7 mouse cellular contexts compared by ENCODE assay signal in the genomic region with DNA sequence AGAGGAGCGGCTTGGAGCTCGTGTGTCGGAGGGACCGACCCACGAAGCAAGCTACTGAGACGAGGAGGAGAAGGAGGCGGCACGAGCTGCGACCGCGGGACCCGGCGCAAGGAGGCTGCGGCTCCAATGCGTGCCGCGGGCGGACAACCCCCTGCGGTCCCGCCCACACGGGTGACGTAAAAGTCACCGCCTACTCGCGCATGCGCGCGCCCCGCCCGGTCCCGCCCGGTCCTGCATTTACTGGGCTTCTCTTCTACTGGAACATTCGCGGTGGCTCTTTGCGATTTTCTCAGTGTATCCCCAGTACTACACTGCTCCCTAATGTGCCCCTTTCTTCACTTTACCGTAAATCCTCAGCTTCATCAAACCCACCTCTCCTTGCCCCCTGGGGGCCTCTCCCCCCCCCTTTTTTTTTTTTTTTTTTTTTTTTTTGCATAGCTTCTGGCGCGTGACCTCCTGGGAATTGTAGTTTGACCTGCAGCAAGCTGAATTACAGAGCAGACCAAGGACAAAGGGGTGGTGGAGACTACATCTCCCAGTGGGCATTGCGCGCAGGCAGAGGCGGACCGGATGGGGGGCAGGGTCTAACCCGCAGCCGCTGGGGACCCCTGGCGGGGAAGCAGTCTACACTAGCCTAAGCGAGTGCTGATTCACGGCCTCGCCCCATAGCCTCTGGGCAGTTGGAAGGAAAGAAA. TPM values are rescaled to one million over a fixed set of nuclear protein-coding genes. Genes with fewer than 3 reads are reported as not detected.
DNase-seq lines count a peak whose midpoint lies in the region; ATAC-seq lines count a peak whose summit lies in the region.

TSS of gene Ywhag (minus strand) at position 136 of the 695 bp plus-strand sequence.

- peak within 1 kb of the TSS; percentile 70 for H3K4me2 ChIP-seq in intestine, embryonic 16.5 days (ENCODE audit: low read depth, low read length)
- H3K4me2 ChIP-seq in midbrain, embryonic 11.5 days = peak within 1 kb of the TSS; percentile 51

- WGBS in intestine, embryonic 16.5 days = under 1% methylated on average over 48 of the region's 48 CpGs
- WGBS in midbrain, embryonic 11.5 days = under 1% methylated on average over 40 of the region's 48 CpGs

- peak; percentile 97 for DNase-seq in adrenal gland, adult 8-10 months
- peak; percentile 97 for DNase-seq in embryo, embryonic 9.5 days (ENCODE audit: extremely low spot score)
- DNase-seq in gastrocnemius, postnatal 4 days (ENCODE audit: low spot score in 2 of 2) = peak; percentile 98
- peak; percentile 97 to 98 for DNase-seq in left cerebral cortex, postnatal 36 days (ENCODE audit: low spot score in 2 of 2)
- peak; percentile 100 for DNase-seq in midbrain, embryonic 11.5 days (ENCODE audit: low spot score, missing footprints)
- DNase-seq in skeletal muscle tissue, adult 2 months (ENCODE audit: low read depth, low spot score) = peak; percentile 99

- H3K4me1 ChIP-seq in intestine, embryonic 16.5 days (ENCODE audit: control insufficient read depth, insufficient read depth, low read length) = peaks cover 16% of the 10 kb centered on the region
- peaks cover 21% of the 10 kb centered on the region for H3K4me1 ChIP-seq in midbrain, embryonic 11.5 days (ENCODE audit: control insufficient read depth, insufficient read depth, low read length)

- H3K9ac ChIP-seq in intestine, embryonic 16.5 days (ENCODE audit: low read depth, low read length) = peak within 1 kb of the TSS; percentile 89
- peak within 1 kb of the TSS; percentile 83 for H3K9ac ChIP-seq in midbrain, embryonic 11.5 days (ENCODE audit: low read length)

- intact Hi-C loops in left cerebral cortex, postnatal 36 days (cut with DNase I) = loop anchor here (1.0 kb wide), 3 partner anchors 23 to 31 kb away; no protein-coding TSS in a partner anchor

- peak within 1 kb of the TSS; percentile 98 for H3K27ac ChIP-seq in intestine, embryonic 16.5 days (ENCODE audit: low read length)
- H3K27ac ChIP-seq in midbrain, embryonic 11.5 days (ENCODE audit: low read depth, low read length) = peak within 1 kb of the TSS; percentile 90

- ATAC-seq in intestine, embryonic 16.5 days = peak; percentile 96
- ATAC-seq in midbrain, embryonic 11.5 days (ENCODE audit: low FRiP score) = peak; percentile 96

- H3K36me3 ChIP-seq in intestine, embryonic 16.5 days (ENCODE audit: control insufficient read depth, insufficient read depth, low read length) = no peaks in the 10 kb centered on the region
- H3K36me3 ChIP-seq in midbrain, embryonic 11.5 days (ENCODE audit: control insufficient read depth, insufficient read depth, low read length) = peaks cover 16% of the 10 kb centered on the region; the same call in 1 of the 2 replicates

- H3K9me3 ChIP-seq in intestine, embryonic 16.5 days (ENCODE audit: control insufficient read depth, low read length) = no peaks in the 10 kb centered on the region
- no peaks in the 10 kb centered on the region for H3K9me3 ChIP-seq in midbrain, embryonic 11.5 days (ENCODE audit: control insufficient read depth, low read length)

- H3K27me3 ChIP-seq in intestine, embryonic 16.5 days (replicated peaks; ENCODE audit: control insufficient read depth, insufficient read depth, low read length) = no peaks in the 10 kb centered on the region
- no peaks in the 10 kb centered on the region for H3K27me3 ChIP-seq in midbrain, embryonic 11.5 days (ENCODE audit: control insufficient read depth, insufficient read depth, low read length)

- H3K4me3 ChIP-seq in intestine, embryonic 16.5 days (ENCODE audit: low read length) = peak within 1 kb of the TSS; percentile 78
- peak within 1 kb of the TSS; percentile 69 for H3K4me3 ChIP-seq in midbrain, embryonic 11.5 days (ENCODE audit: low read depth, low read length)

RNA-seq across cellular contexts. Expression of gene Ywhag, which starts in this region (rescaled TPM):
- 100 to 1,000 TPM; 434 to 601 (median 481) TPM for total RNA-seq in adrenal gland, adult 8-10 months (2022)
- 100 to 1,000 TPM; 340 to 349 TPM for total RNA-seq in gastrocnemius, postnatal 4 days (2021)
- polyA plus RNA-seq in intestine, embryonic 16.5 days (2015; fragmentation: Nextera tagmentation; extraction: Ambion mirVana) = 137 and 144 TPM in 2 replicates
- total RNA-seq in left cerebral cortex, postnatal 36 days (2021) = 1,000 to 10,000 TPM; 1,175 to 1,315 TPM
- 182 and 188 TPM in 2 replicates for polyA plus RNA-seq in midbrain, embryonic 11.5 days (2014; fragmentation: Nextera tagmentation; extraction: Ambion mirVana)

Comparison
In these comparisons a context has a peak if more than half of its experiments do, and no peak if none do; other contexts are left out.
1. Peak in every context shown above with its lines: DNase-seq, ATAC-seq, H3K4me3 ChIP-seq and H3K27ac ChIP-seq.